Mouse (Mus musculus) intestine, embryonic 14.5 days (tissue): ENCODE results near the gene Cox6a2. TPM values are rescaled to one million over a fixed set of nuclear protein-coding genes. Genes with fewer than 3 reads are reported as not detected.

Source experiments
- ATAC-seq: fragments of 200-750 bp; cut with Nextera tagmentation; replicated peaks from 2 replicates; pipeline ENCODE4 v1.8.0; 2017; ENCODE audit warnings: low read depth, moderate number of reproducible peaks, moderate TSS enrichment, moderate library complexity; ENCODE audit not compliant: low FRiP score, low TSS enrichment
- DNase-seq: peaks from one replicate; pipeline ENCODE4 v3.0.0-alpha.2; 2018; ENCODE audit warnings: low spot score
- H3K27ac ChIP-seq: fragments of 300-500 bp; sonication (generic); 2 replicates; pipeline ENCODE4 v1.5.1; 2014; ENCODE audit warnings: low read depth, mild to moderate bottlenecking, control low read depth
- H3K27me3 ChIP-seq: fragments of 300-500 bp; sonication (generic); replicated peaks from 2 replicates; pipeline ENCODE4 v1.6.1; 2014; ENCODE audit warnings: low read length, control low read depth; ENCODE audit not compliant: control insufficient read depth, insufficient read depth
- H3K36me3 ChIP-seq: fragments of 300-500 bp; sonication (generic); 2 replicates; pipeline ENCODE4 v1.6.1; 2014; ENCODE audit warnings: low read length, control low read depth; ENCODE audit not compliant: control insufficient read depth, insufficient read depth
- H3K4me1 ChIP-seq: fragments of 300-500 bp; sonication (generic); replicated peaks from 2 replicates; pipeline ENCODE4 v1.6.1; 2014; ENCODE audit warnings: low read length, control low read depth, mixed read lengths; ENCODE audit not compliant: control insufficient read depth, insufficient read depth
- H3K4me2 ChIP-seq: fragments of 300-500 bp; sonication (generic); 2 replicates; pipeline ENCODE4 v1.6.1; 2014; ENCODE audit warnings: low read length
- H3K4me3 ChIP-seq: fragments of 300-500 bp; sonication (generic); 2 replicates; pipeline ENCODE4 v1.5.1; 2014; ENCODE audit warnings: low read depth, low read length, control low read depth, mixed read lengths
- H3K9ac ChIP-seq: fragments of 300-500 bp; sonication (generic); 2 replicates; pipeline ENCODE4 v1.6.1; 2014; ENCODE audit warnings: mild to moderate bottlenecking, low read length
- H3K9me3 ChIP-seq: fragments of 300-500 bp; sonication (generic); 2 replicates; pipeline ENCODE4 v1.6.1; 2016; ENCODE audit warnings: low read length, control low read depth; ENCODE audit not compliant: control insufficient read depth
- WGBS: fragments of 180-500 bp; shearing (Covaris S2); extraction: QIAGEN DNeasy Blood & Tissue Kit; methylation state at CpG from one replicate; pipeline ENCODE4 v1.1.7; 2014; 5-methylcytosine and 5-hydroxymethylcytosine counted together
- polyA plus RNA-seq: library from polyadenylated mRNA; unstranded; fragments of >200 nt; fragmentation: Nextera tagmentation; extraction: Ambion mirVana; gene quantifications from 2 replicates; pipeline ENCODE4 v1.2.1, GENCODE M21; 2014

Cox6a2 gene
- polyA plus RNA-seq, 1 experiment from 2014 or later = not detected

GRCm38 (mm10) chr7:128246496-128247391, 40.6 kb upstream of the Cox6a2 start, which contains the start of gene Tgfb1i1:
TSS of gene Tgfb1i1 (plus strand) at chr7:128246812.
- Histone ChIP-seq H3K36me3 (peaks cover 57% of the 10 kb centered on the region), H3K9me3 (no peaks in the 10 kb centered on the region), H3K9ac (peak within 1 kb of the TSS; percentile 78), H3K27ac (peak within 1 kb of the TSS; percentile 89), H3K4me3 (peak within 1 kb of the TSS; percentile 54), H3K27me3 (no peaks in the 10 kb centered on the region), H3K4me1 (peaks cover 23% of the 10 kb centered on the region; the same call in 1 of the 2 replicates), H3K4me2 (peak within 1 kb of the TSS; percentile 67)
- 1% methylated on average over 29 of the region's 30 CpGs for WGBS
- peak; percentile 79 for DNase-seq
- peak; percentile 87 for ATAC-seq

- Histone ChIP-seq H3K4me1 (peaks cover 23% of the 10 kb centered on the region; the same call in 1 of the 2 replicates), H3K9me3 (no peaks in the 10 kb centered on the region), H3K4me3 (no peak overlapping the region), H3K27ac (peak overlapping the region; percentile 89), H3K36me3 (peaks cover 59% of the 10 kb centered on the region), H3K4me2 (no peak overlapping the region), H3K27me3 (no peaks in the 10 kb centered on the region), H3K9ac (no peak overlapping the region)
- DNase-seq (no peak), ATAC-seq (no peak)
- WGBS = 87% methylated on average over 4 of the region's 4 CpGs
Observed at GRCm38 (mm10) chr7:128245547-128245946, 39.4 kb upstream of the Cox6a2 start.

GRCm38 (mm10) chr7:128244410-128245025, 38.3 kb upstream of the Cox6a2 start:
- H3K27ac ChIP-seq = no peak overlapping the region
- ATAC-seq (no peak), DNase-seq (no peak)
- 84% methylated on average over 18 of the region's 18 CpGs for WGBS
- H3K9me3 ChIP-seq = no peaks in the 10 kb centered on the region
- peaks cover 21% of the 10 kb centered on the region; the same call in 1 of the 2 replicates for H3K4me1 ChIP-seq
- H3K9ac ChIP-seq = no peak overlapping the region
- H3K4me2 ChIP-seq = no peak overlapping the region
- peaks cover 57% of the 10 kb centered on the region for H3K36me3 ChIP-seq
- H3K4me3 ChIP-seq = no peak overlapping the region
- no peaks in the 10 kb centered on the region for H3K27me3 ChIP-seq

GRCm38 (mm10) chr7:128243921-128244320, 37.7 kb upstream of the Cox6a2 start:
- 56% methylated on average over 10 of the region's 10 CpGs for WGBS
- no peak for ATAC-seq
- Histone ChIP-seq H3K9ac (no peak overlapping the region), H3K9me3 (no peaks in the 10 kb centered on the region), H3K4me3 (no peak overlapping the region), H3K4me2 (no peak overlapping the region), H3K27me3 (no peaks in the 10 kb centered on the region), H3K4me1 (peaks cover 27% of the 10 kb centered on the region; the same call in 1 of the 2 replicates), H3K36me3 (peaks cover 52% of the 10 kb centered on the region), H3K27ac (no peak overlapping the region; the same call in 1 of the 2 replicates)
- DNase-seq = no peak

GRCm38 (mm10) chr7:128242331-128242730, 36.1 kb upstream of the Cox6a2 start:
- Histone ChIP-seq H3K4me3 (no peak overlapping the region), H3K27me3 (no peaks in the 10 kb centered on the region), H3K27ac (no peak overlapping the region), H3K4me1 (peaks cover 20% of the 10 kb centered on the region; the same call in 1 of the 2 replicates), H3K36me3 (peaks cover 49% of the 10 kb centered on the region), H3K9me3 (no peaks in the 10 kb centered on the region), H3K4me2 (no peak overlapping the region), H3K9ac (no peak overlapping the region)
- 95% methylated on average over 16 of the region's 16 CpGs for WGBS
- DNase-seq = no peak
- ATAC-seq = no peak

- H3K27ac ChIP-seq = no peak overlapping the region
- WGBS = 95% methylated on average over 27 of the region's 27 CpGs
- H3K9ac ChIP-seq = no peak overlapping the region
- DNase-seq (no peak), ATAC-seq (no peak)
- no peaks in the 10 kb centered on the region for H3K9me3 ChIP-seq
- no peak overlapping the region for H3K4me2 ChIP-seq
- H3K4me3 ChIP-seq = no peak overlapping the region
- H3K4me1 ChIP-seq = peaks cover 15% of the 10 kb centered on the region; the same call in 1 of the 2 replicates
- H3K36me3 ChIP-seq = peaks cover 54% of the 10 kb centered on the region
- no peaks in the 10 kb centered on the region for H3K27me3 ChIP-seq
Observed at GRCm38 (mm10) chr7:128240131-128240784, 34.1 kb upstream of the Cox6a2 start.

GRCm38 (mm10) chr7:128238991-128239390, 32.8 kb upstream of the Cox6a2 start:
- WGBS = 19% methylated on average over 4 of the region's 4 CpGs
- H3K4me3 ChIP-seq = peak overlapping the region; percentile 67
- H3K4me1 ChIP-seq = peaks cover 15% of the 10 kb centered on the region; the same call in 1 of the 2 replicates
- H3K4me2 ChIP-seq = peak overlapping the region; percentile 83
- H3K27ac ChIP-seq = peak overlapping the region; percentile 98
- ATAC-seq = 0 out of 2 replicates have a peak, but pooled peaks have one; percentile 21
- H3K9ac ChIP-seq = peak overlapping the region; percentile 51
- no peak for DNase-seq
- peaks cover 42% of the 10 kb centered on the region for H3K36me3 ChIP-seq
- no peaks in the 10 kb centered on the region for H3K9me3 ChIP-seq
- no peaks in the 10 kb centered on the region for H3K27me3 ChIP-seq
